Mouse (Mus musculus): ENCODE measurements at regions not wholly inside any gene's neighbourhood (a gene's known extent, or its start where the extent isn't known, plus 50 kb on each side); places are given as distances from the start of the nearest gene placed in this dataset.

- H3K27me3 ChIP-seq: no peaks in the 10 kb centered on the region
- no peaks in the 10 kb centered on the region for H3K9me3 ChIP-seq
- H3K36me3 ChIP-seq: no peaks in the 10 kb centered on the region
- H3K9ac ChIP-seq (replicated peaks): no peak overlapping the region
- WGBS: 91% methylated on average over 10 of the region's 10 CpGs
- ATAC-seq: no peak
- H3K4me2 ChIP-seq (replicated peaks): no peak overlapping the region
- no peak overlapping the region for H3K4me3 ChIP-seq (replicated peaks)
- H3K4me1 ChIP-seq (replicated peaks): no peaks in the 10 kb centered on the region
- H3K27ac ChIP-seq: no peak overlapping the region
These were observed 698.5 kb downstream of the Hs3st4 start for GRCm38 (mm10) chr7:124681212-124681611.

DNA sequence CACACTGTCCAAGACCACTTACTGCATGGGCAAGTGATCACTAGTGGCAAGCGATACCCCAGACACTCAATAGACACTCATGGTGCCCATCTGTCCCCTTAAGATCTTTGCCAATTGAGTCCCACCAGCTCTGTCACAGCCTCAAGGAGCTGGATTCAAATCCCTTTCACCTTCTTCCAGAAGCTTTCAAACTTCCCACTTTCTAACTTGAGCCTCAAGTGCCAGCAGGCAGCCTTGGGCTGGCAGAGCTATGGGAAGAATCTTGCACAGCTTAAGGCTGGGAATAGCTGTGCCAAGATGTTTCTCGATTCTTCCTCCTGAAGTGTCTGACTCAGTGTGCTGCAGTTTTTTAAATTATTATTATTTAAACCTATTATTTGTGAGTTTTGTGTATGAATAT, 699.2 kb downstream of the Hs3st4 start:
- H3K9ac ChIP-seq (replicated peaks): no peak overlapping the region
- H3K36me3 ChIP-seq: no peaks in the 10 kb centered on the region
- H3K4me2 ChIP-seq (replicated peaks): no peak overlapping the region
- no peaks in the 10 kb centered on the region for H3K27me3 ChIP-seq
- no peak overlapping the region for H3K27ac ChIP-seq
- 94% methylated on average over 2 of the region's 2 CpGs for WGBS
- H3K4me3 ChIP-seq (replicated peaks): no peak overlapping the region
- no peaks in the 10 kb centered on the region for H3K4me1 ChIP-seq (replicated peaks)
- no peaks in the 10 kb centered on the region for H3K9me3 ChIP-seq
- no peak for ATAC-seq

- H3K9me3 ChIP-seq: no peaks in the 10 kb centered on the region
- no peaks in the 10 kb centered on the region for H3K36me3 ChIP-seq
These were observed 702.8 kb downstream of the Hs3st4 start for GRCm38 (mm10) chr7:124685424-124685823.

GRCm38 (mm10) chr7:124704163-124704824, 721.6 kb downstream of the Hs3st4 start:
- Histone ChIP-seq H3K4me1 (replicated peaks) (peaks cover 8% of the 10 kb centered on the region), H3K4me3 (replicated peaks) (no peak overlapping the region), H3K4me2 (replicated peaks) (no peak overlapping the region), H3K9ac (replicated peaks) (no peak overlapping the region), H3K27me3 (no peaks in the 10 kb centered on the region), H3K36me3 (no peaks in the 10 kb centered on the region), H3K9me3 (no peaks in the 10 kb centered on the region), H3K27ac (no peak overlapping the region)
- ATAC-seq: no peak
- WGBS: 58% methylated on average over 6 of the region's 6 CpGs

More at GRCm38 (mm10) chr7:124685424-124685823, 702.8 kb downstream of the Hs3st4 start:
- no peak overlapping the region for H3K4me2 ChIP-seq (replicated peaks)
- no peaks in the 10 kb centered on the region for H3K4me1 ChIP-seq (replicated peaks)
- H3K27ac ChIP-seq: no peak overlapping the region
- H3K9ac ChIP-seq (replicated peaks): no peak overlapping the region
- no peak overlapping the region for H3K4me3 ChIP-seq (replicated peaks)
- no peak for ATAC-seq
- WGBS: 77% methylated on average over 2 of the region's 2 CpGs
- H3K27me3 ChIP-seq: no peaks in the 10 kb centered on the region

- Histone ChIP-seq H3K4me2 (replicated peaks) (no peak overlapping the region), H3K36me3 (no peaks in the 10 kb centered on the region), H3K9ac (replicated peaks) (no peak overlapping the region), H3K27ac (no peak overlapping the region), H3K4me3 (replicated peaks) (no peak overlapping the region), H3K4me1 (replicated peaks) (peaks cover 11% of the 10 kb centered on the region), H3K9me3 (no peaks in the 10 kb centered on the region), H3K27me3 (no peaks in the 10 kb centered on the region)
- no peak for ATAC-seq
- WGBS: 48% methylated on average over 3 of the region's 3 CpGs
These were observed 724.5 kb downstream of the Hs3st4 start for GRCm38 (mm10) chr7:124707143-124707542.

GRCm38 (mm10) chr7:124708771-124709485, 726.3 kb downstream of the Hs3st4 start:
- no peak overlapping the region for H3K4me2 ChIP-seq (replicated peaks)
- no peaks in the 10 kb centered on the region for H3K36me3 ChIP-seq
- 0 out of 2 replicates have a peak overlapping the region, but pooled peaks have one; percentile 10 for H3K27ac ChIP-seq
- H3K9me3 ChIP-seq: no peaks in the 10 kb centered on the region
- WGBS: 55% methylated on average over 11 of the region's 11 CpGs
- H3K27me3 ChIP-seq: no peaks in the 10 kb centered on the region
- no peak overlapping the region for H3K4me3 ChIP-seq (replicated peaks)
- 0 out of 2 replicates have a peak, but pooled peaks have one; percentile 56 for ATAC-seq
- H3K4me1 ChIP-seq (replicated peaks): peaks cover 11% of the 10 kb centered on the region
- no peak overlapping the region for H3K9ac ChIP-seq (replicated peaks)

DNA sequence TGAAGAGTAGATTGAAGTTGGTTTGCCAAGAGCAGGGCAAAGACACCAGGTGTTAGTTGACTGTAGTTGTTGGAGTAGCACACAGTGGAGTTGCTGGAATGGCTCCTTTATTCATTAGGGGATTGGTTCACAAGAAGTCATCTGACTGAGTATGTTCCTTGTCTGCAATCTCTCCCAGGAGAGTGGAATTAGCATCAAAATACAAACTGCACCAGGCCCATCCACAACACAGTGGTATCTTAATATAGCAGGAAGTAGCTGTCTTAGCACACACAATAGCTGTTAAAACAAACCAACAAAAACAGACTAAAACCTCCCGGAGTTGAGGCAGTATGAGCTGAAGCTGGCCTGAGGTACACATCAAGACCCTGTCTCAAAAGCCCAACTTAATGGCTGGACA, 723.5 kb upstream of the Kdm8 start:
- no peak for ATAC-seq
- 36% methylated on average over 1 of the region's 1 CpGs for WGBS
- no peak overlapping the region for H3K4me2 ChIP-seq (replicated peaks)
- H3K9me3 ChIP-seq: no peaks in the 10 kb centered on the region
- H3K4me1 ChIP-seq (replicated peaks): no peaks in the 10 kb centered on the region; the same call in 1 of the 2 replicates
- no peak overlapping the region for H3K9ac ChIP-seq (replicated peaks)
- H3K27ac ChIP-seq: no peak overlapping the region
- no peak overlapping the region for H3K4me3 ChIP-seq (replicated peaks)
- no peaks in the 10 kb centered on the region for H3K36me3 ChIP-seq
- H3K27me3 ChIP-seq: no peaks in the 10 kb centered on the region

DNA sequence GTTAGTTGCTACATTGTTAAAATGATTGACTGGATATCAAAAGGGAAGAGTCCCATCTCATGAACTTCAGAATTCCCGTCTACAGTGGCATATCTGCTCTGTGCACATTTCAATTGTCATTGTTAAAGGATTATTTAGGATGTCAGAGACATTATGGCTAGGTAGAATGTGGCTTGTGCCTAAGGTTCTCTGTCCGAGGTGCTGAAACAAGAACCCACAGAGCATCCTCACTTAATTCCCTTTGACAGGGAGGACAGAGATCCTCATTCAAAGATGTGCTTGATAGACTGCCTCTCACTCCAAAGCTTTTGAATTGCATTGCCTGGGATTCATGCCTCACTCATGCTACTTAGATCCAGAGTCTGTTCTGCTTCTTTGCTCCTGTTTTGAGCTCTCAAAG, 702.4 kb upstream of the Kdm8 start:
- no peaks in the 10 kb centered on the region for H3K9me3 ChIP-seq
- no peak overlapping the region for H3K4me3 ChIP-seq (replicated peaks)
- no peak overlapping the region for H3K9ac ChIP-seq (replicated peaks)
- H3K36me3 ChIP-seq: no peaks in the 10 kb centered on the region
- H3K4me1 ChIP-seq (replicated peaks): no peaks in the 10 kb centered on the region
- no peak overlapping the region for H3K27ac ChIP-seq
- 7% methylated on average over 2 of the region's 2 CpGs for WGBS
- H3K27me3 ChIP-seq: no peaks in the 10 kb centered on the region
- no peak for ATAC-seq
- no peak overlapping the region for H3K4me2 ChIP-seq (replicated peaks)

- Histone ChIP-seq H3K4me2 (replicated peaks) (no peak overlapping the region), H3K4me3 (replicated peaks) (no peak overlapping the region), H3K9ac (replicated peaks) (no peak overlapping the region), H3K36me3 (no peaks in the 10 kb centered on the region), H3K27ac (no peak overlapping the region), H3K9me3 (no peaks in the 10 kb centered on the region), H3K27me3 (no peaks in the 10 kb centered on the region), H3K4me1 (replicated peaks) (no peaks in the 10 kb centered on the region)
- 92% methylated on average over 2 of the region's 2 CpGs for WGBS
- ATAC-seq: no peak
These were observed 698.2 kb upstream of the Kdm8 start for GRCm38 (mm10) chr7:124746321-124746720.

DNA sequence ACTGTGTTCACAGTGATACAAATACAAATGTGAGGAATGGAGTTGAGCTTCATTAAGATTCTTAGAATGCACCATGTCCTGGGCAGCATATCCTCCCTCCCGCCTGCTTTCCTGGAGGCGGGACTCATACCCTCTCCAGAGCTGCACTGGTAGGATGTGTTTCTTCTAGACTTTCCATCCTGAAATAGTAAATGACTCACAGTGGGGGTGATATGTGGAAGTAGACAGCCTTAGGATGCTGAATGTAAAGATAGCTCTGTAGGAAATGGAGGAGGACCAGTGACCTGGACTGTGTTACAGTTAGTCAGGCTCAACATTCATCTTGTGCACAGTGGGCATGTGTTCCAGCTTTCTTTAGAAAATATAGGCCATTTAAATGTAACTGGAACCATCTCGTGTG, 696.1 kb upstream of the Kdm8 start:
- H3K4me2 ChIP-seq (replicated peaks): no peak overlapping the region
- 80% methylated on average over 3 of the region's 3 CpGs for WGBS
- no peak overlapping the region for H3K27ac ChIP-seq
- ATAC-seq: no peak
- H3K4me3 ChIP-seq (replicated peaks): no peak overlapping the region
- no peak overlapping the region for H3K9ac ChIP-seq (replicated peaks)
- no peaks in the 10 kb centered on the region for H3K36me3 ChIP-seq
- H3K4me1 ChIP-seq (replicated peaks): no peaks in the 10 kb centered on the region
- no peaks in the 10 kb centered on the region for H3K9me3 ChIP-seq
- no peaks in the 10 kb centered on the region for H3K27me3 ChIP-seq

DNA sequence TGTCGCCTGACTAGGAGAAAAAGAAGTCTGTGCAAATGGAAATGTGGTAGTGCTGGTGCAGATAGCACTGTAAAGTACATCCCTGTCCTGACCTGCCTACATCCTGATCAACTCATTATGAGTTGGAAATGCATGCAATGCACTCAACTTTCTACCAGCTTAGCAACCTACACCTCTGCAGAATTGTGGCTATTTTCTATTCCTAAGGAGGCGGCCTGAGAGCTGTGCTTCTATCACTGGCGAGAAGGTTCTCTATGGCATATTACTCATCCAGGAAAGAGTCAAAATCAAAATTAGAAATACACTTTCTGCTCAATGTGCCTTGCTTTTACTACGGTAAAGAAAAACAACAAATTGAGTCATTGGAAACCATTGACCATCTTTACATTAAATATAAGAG, 685.4 kb upstream of the Kdm8 start:
- H3K9me3 ChIP-seq: no peaks in the 10 kb centered on the region
- H3K9ac ChIP-seq (replicated peaks): no peak overlapping the region
- H3K36me3 ChIP-seq: no peaks in the 10 kb centered on the region
- H3K27ac ChIP-seq: no peak overlapping the region
- no peaks in the 10 kb centered on the region for H3K4me1 ChIP-seq (replicated peaks)
- no peak overlapping the region for H3K4me2 ChIP-seq (replicated peaks)
- no peak overlapping the region for H3K4me3 ChIP-seq (replicated peaks)
- WGBS: 96% methylated on average over 4 of the region's 4 CpGs
- H3K27me3 ChIP-seq: no peaks in the 10 kb centered on the region
- ATAC-seq: no peak

- H3K4me2 ChIP-seq (replicated peaks): no peak overlapping the region
- WGBS: 79% methylated on average over 1 of the region's 1 CpGs
- no peaks in the 10 kb centered on the region for H3K27me3 ChIP-seq
- H3K9me3 ChIP-seq: no peaks in the 10 kb centered on the region
- no peak for ATAC-seq
- no peaks in the 10 kb centered on the region for H3K4me1 ChIP-seq (replicated peaks)
- no peak overlapping the region for H3K4me3 ChIP-seq (replicated peaks)
- no peaks in the 10 kb centered on the region for H3K36me3 ChIP-seq
- no peak overlapping the region for H3K9ac ChIP-seq (replicated peaks)
- H3K27ac ChIP-seq: no peak overlapping the region
These were observed 666.7 kb upstream of the Kdm8 start for GRCm38 (mm10) chr7:124777822-124778221.

Data from midbrain, embryonic 13.5 days (tissue).